Mouse (Mus musculus): ENCODE measurements around the gene Ddah1. TPM values are rescaled to one million over a fixed set of nuclear protein-coding genes. Genes with fewer than 3 reads are reported as not detected.

Ddah1 gene
- polyA plus RNA-seq (2017; shearing (Covaris generic)), result not detected

DNA sequence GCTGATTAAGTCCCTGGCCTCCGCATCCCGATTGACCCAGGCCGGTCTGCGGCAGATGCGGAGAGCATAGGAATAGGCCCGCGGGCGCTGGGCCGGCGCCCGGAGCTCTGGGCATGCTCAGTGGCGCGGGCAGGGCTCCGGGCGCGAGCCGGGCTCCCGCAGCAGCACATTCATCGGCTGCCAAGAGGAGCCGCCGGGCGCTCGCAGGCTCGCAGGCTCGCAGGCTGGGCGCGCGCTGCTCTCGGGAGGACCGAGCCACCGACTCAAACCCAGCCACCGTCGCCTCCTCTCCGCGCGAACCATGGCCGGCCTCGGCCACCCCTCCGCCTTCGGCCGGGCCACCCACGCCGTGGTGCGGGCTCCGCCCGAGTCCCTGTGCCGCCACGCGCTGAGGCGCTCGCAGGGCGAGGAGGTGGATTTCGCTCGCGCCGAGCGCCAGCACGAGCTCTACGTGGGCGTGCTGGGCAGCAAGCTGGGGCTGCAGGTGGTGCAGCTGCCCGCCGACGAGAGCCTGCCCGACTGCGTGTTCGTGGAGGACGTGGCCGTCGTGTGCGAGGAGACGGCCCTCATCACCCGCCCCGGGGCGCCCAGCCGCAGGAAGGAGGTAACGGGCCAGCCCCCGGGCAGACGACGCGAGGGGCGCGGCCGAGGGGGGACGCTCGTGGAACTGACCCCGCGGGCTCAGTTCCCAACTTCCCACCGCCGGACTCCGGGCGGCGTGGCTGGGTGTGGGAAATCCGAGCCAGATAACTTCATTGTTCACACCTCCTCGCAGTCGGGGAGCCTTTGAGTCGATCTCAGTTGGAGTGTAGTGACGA lies at the start of gene Ddah1:
TSS of gene Ddah1 (plus strand) at position 115 of the 818 bp plus-strand sequence.

GRCm38 (mm10) chr3:145922019-145922854 lies 163.8 kb downstream of the Ddah1 start, which contains the start of gene Bcl10:
TSS of gene Bcl10 (plus strand) at chr3:145922804.

GRCm38 (mm10) chr3:145937505-145938404 lies 179.3 kb downstream of the Ddah1 start, which contains the start of gene 2410004B18Rik:
TSS of gene 2410004B18Rik (plus strand) at chr3:145938014.

Other genes starting within 250 kb of the Ddah1 start
- gene Znhit6, start 182.5 kb upstream of the Ddah1 start, polyA plus RNA-seq (2017; shearing (Covaris generic)), result 10 to 100 TPM; 24.5 to 27.7 TPM
- not detected for gene Ccn1, start 108.7 kb upstream of the Ddah1 start, polyA plus RNA-seq (2017; shearing (Covaris generic))
- 10 to 100 TPM; 94.8 to 96.7 TPM for gene Bcl10, start 164.1 kb downstream of the Ddah1 start, polyA plus RNA-seq (2017; shearing (Covaris generic))
- 10 to 100 TPM; 45.8 to 55.1 TPM for gene 2410004B18Rik, start 179.3 kb downstream of the Ddah1 start, polyA plus RNA-seq (2017; shearing (Covaris generic))
- under 1 TPM; 0.17 to 0.20 TPM for gene Syde2, start 229.2 kb downstream of the Ddah1 start, polyA plus RNA-seq (2017; shearing (Covaris generic))